Mouse (Mus musculus) ES-Bruce4 (cell line): ENCODE measurements around the gene Kansl2.

Experiments used
- CTCF ChIP-seq: IDR thresholded peaks from one replicate; pipeline ENCODE4 v1.8.1; 2011; ENCODE audit warnings: low read depth, low read length
- POLR2A ChIP-seq: IDR thresholded peaks from one replicate; pipeline ENCODE4 v1.8.1; 2011; ENCODE audit warnings: low read length; ENCODE audit not compliant: insufficient read depth

DNA sequence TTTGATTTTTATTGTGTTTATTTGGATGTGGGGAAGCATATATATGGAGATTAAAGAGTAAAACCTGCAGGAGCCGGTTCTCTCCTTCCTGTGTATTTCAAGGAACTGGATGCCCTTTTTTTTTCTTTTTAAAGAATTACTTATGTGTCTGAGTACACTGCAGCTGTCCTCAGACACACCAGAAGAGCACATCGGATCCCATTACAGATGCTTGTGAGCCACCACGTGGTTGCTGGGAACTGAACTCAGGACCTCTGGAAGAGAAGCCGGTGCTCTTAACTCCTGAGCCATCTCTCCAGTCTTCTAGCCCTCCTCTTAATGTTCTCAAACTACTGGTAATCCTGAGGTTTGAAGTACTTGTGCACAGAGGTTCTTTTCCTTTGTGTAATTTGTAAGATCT, 3.9 kb upstream of the Kansl2 start:
- TF ChIP-seq POLR2A (no peak), CTCF (no peak)
